Mouse (Mus musculus): Measurements from ENCODE around the gene Uggt2.
A peak's percentile ranks its signal among the peaks of the same experiment; 100 is the strongest.

DNA sequence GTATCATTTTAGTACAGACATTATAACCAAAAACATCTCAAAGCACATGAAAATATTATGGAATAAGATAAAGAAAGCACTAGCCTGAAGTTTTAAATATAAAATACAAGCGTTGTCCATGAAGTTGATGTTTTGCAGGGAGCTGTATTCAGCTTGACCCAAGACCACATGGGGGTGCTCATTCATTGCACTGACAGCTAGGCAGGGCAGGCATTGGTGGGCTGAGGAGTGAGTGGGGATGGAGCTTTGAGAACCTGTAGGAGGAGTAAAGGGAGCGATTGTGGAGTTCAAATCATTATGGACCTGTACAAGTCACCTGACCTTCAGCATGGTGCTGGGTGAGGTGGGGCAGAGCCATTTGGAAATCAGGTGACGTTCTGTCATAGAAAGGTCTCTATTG, 24.8 kb upstream of the Uggt2 start:
- TF ChIP-seq CTCF (IDR thresholded peaks at IDR 0.05; ENCODE audit: low read depth, low read length) (peak; percentile 11; the same call in 1 of the 2 replicates), POLR2A (IDR thresholded peaks at IDR 0.05; ENCODE audit: extremely low read depth, insufficient read depth, low read length) (no peak)
